Mouse (Mus musculus) midbrain, postnatal 0 days (tissue): Measurements from ENCODE around the gene Gm20388. TPM values are rescaled to one million over a fixed set of nuclear protein-coding genes. Genes with fewer than 3 reads are reported as not detected.
A peak's percentile ranks its signal among the peaks of the same experiment; 100 is the strongest.

Source experiments
- ATAC-seq: fragments of 200-750 bp; cut with Nextera tagmentation; 2 replicates; pipeline ENCODE4 v1.8.0; 2017; ENCODE audit warnings: moderate number of reproducible peaks, mild to moderate bottlenecking, moderate TSS enrichment, moderate library complexity; ENCODE audit not compliant: low FRiP score
- DNase-seq: peaks from one replicate; pipeline ENCODE4 v3.0.0-alpha.2; 2015; ENCODE audit warnings: low spot score
- H3K27ac ChIP-seq: fragments of 300-500 bp; sonication (generic); 2 replicates; pipeline ENCODE4 v1.5.1; 2014; ENCODE audit warnings: low read depth, mild to moderate bottlenecking, low read length, mixed read lengths
- H3K27me3 ChIP-seq: fragments of 300-500 bp; sonication (generic); 2 replicates; pipeline ENCODE4 v1.6.1; 2014; ENCODE audit warnings: low read length, control low read depth, mixed read lengths; ENCODE audit not compliant: insufficient read depth
- H3K36me3 ChIP-seq: fragments of 300-500 bp; sonication (generic); 2 replicates; pipeline ENCODE4 v1.6.1; 2014; ENCODE audit warnings: low read length, control low read depth, mixed read lengths; ENCODE audit not compliant: insufficient read depth
- H3K4me1 ChIP-seq: fragments of 300-500 bp; sonication (generic); 2 replicates; pipeline ENCODE4 v1.6.1; 2014; ENCODE audit warnings: mild to moderate bottlenecking, control low read depth, antibody characterized with exemption, low read length, mixed read lengths; ENCODE audit not compliant: insufficient read depth
- H3K4me2 ChIP-seq: fragments of 300-500 bp; sonication (generic); 2 replicates; pipeline ENCODE4 v1.6.1; 2014; ENCODE audit warnings: low read depth, mild to moderate bottlenecking, low read length, mixed read lengths; ENCODE audit not compliant: poor library complexity, severe bottlenecking
- H3K4me3 ChIP-seq: fragments of 300-500 bp; sonication (generic); 2 replicates; pipeline ENCODE4 v1.5.1; 2014; ENCODE audit warnings: low read depth, mild to moderate bottlenecking, low read length, moderate library complexity
- H3K9ac ChIP-seq: fragments of 300-500 bp; sonication (generic); replicated peaks from 2 replicates; pipeline ENCODE4 v1.6.1; 2014; ENCODE audit warnings: mild to moderate bottlenecking, low read length, moderate library complexity, mixed read lengths; ENCODE audit not compliant: poor library complexity, severe bottlenecking
- H3K9me3 ChIP-seq: fragments of 300-500 bp; sonication (generic); 2 replicates; pipeline ENCODE4 v1.6.1; 2016; ENCODE audit warnings: low read length, control low read depth
- CTCF ChIP-seq: IDR thresholded peaks from 2 replicates; pipeline ENCODE4 v1.5.1; 2016; ENCODE audit warnings: antibody characterized with exemption, mild to moderate bottlenecking
- WGBS: fragments of 180-500 bp; shearing (Covaris S2); extraction: QIAGEN DNeasy Blood & Tissue Kit; methylation state at CpG from one replicate; pipeline ENCODE4 v1.1.7; 2014; 5-methylcytosine and 5-hydroxymethylcytosine counted together
- polyA plus RNA-seq: library from polyadenylated mRNA; unstranded; fragments of >200 nt; fragmentation: Nextera tagmentation; extraction: Ambion mirVana; gene quantifications from 2 replicates; pipeline ENCODE4 v1.2.1, GENCODE M21; 2015
- total RNA-seq: library from RNA; depleted of rRNA; stranded (reverse); fragments of >200 nt; gene quantifications from 2 replicates; pipeline ENCODE4 v1.2.3, GENCODE M21; 2014

Gm20388 gene
- total and polyA plus RNA-seq, 2 experiments from 2014 or later: 74.2 TPM; not detected in 1

DNA sequence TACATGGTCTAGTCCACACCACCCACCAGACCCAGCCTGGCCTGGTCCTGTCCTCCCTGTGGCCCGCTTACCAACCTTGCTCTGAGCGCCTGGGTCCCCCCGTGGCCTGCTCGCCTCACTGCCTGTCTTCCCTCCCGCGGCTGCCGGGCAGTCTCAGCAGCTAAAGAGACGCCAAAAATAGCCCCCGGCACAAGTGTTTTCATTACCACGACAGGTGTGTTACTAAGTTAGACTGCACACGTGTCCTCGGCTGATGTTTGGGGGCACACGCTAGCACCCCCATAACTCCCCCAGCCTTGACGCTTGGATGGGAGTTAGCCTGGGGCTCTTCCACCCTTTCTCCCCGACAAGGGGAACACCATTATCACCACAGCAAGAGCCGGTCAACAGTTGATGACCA, 2735.7 kb downstream of the Gm20388 start:
- H3K36me3 ChIP-seq: peaks cover 34% of the 10 kb centered on the region
- no peak for TF ChIP-seq CTCF
- DNase-seq: no peak
- ATAC-seq: no peak
- no peaks in the 10 kb centered on the region for H3K27me3 ChIP-seq
- no peaks in the 10 kb centered on the region for H3K4me1 ChIP-seq
- no peak overlapping the region for H3K9ac ChIP-seq
- WGBS: 90% methylated on average over 16 of the region's 16 CpGs
- no peak overlapping the region for H3K27ac ChIP-seq
- no peaks in the 10 kb centered on the region for H3K9me3 ChIP-seq
- H3K4me2 ChIP-seq: no peak overlapping the region
- no peak overlapping the region for H3K4me3 ChIP-seq

- H3K4me1 ChIP-seq: no peaks in the 10 kb centered on the region
- WGBS: 80% methylated on average over 15 of the region's 15 CpGs
- H3K9me3 ChIP-seq: no peaks in the 10 kb centered on the region
- H3K27me3 ChIP-seq: no peaks in the 10 kb centered on the region
- peaks cover 36% of the 10 kb centered on the region for H3K36me3 ChIP-seq
- DNase-seq (no peak), ATAC-seq (no peak)
- no peak overlapping the region for H3K27ac ChIP-seq
- no peak overlapping the region for H3K4me2 ChIP-seq
- TF ChIP-seq CTCF: no peak
- no peak overlapping the region for H3K9ac ChIP-seq
- H3K4me3 ChIP-seq: no peak overlapping the region
Measured at GRCm38 (mm10) chr8:122648192-122648970, 2737.7 kb downstream of the Gm20388 start.

GRCm38 (mm10) chr8:122651326-122651921, 2740.8 kb downstream of the Gm20388 start:
- DNase-seq (peak; percentile 33), ATAC-seq (peak; percentile 49; the same call in 1 of the 2 replicates)
- Histone ChIP-seq H3K4me3 (no peak overlapping the region), H3K9ac (no peak overlapping the region), H3K4me2 (no peak overlapping the region), H3K27me3 (no peaks in the 10 kb centered on the region), H3K36me3 (peaks cover 23% of the 10 kb centered on the region), H3K27ac (no peak overlapping the region; the same call in 1 of the 2 replicates), H3K9me3 (no peaks in the 10 kb centered on the region), H3K4me1 (no peaks in the 10 kb centered on the region)
- TF ChIP-seq CTCF: no peak
- 61% methylated on average over 16 of the region's 16 CpGs for WGBS

DNA sequence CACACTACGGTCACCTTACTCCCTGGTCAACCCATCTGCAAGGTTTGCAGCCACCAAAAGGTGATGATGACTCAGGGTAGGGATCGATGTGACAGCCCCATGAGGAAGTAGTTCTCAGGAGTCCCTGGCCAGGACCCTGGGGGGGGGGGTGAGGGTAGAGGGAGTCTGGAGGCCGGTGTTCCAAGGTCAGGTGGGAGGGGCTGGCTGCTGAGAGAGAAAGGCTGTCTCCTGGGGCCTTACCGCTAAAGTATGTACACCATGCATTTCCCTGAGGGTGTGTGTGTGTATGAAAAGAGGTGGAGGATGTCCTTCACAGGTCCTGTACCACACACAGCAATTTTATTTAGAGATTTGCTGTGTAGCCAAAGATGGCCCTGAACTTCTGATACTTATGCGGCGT, 2742.0 kb downstream of the Gm20388 start:
- no peak for TF ChIP-seq CTCF
- Histone ChIP-seq H3K27me3 (no peaks in the 10 kb centered on the region), H3K4me2 (no peak overlapping the region), H3K36me3 (peaks cover 15% of the 10 kb centered on the region), H3K9me3 (no peaks in the 10 kb centered on the region), H3K27ac (no peak overlapping the region), H3K4me3 (no peak overlapping the region), H3K4me1 (no peaks in the 10 kb centered on the region), H3K9ac (no peak overlapping the region)
- DNase-seq: no peak
- WGBS: 82% methylated on average over 6 of the region's 6 CpGs
- no peak for ATAC-seq

GRCm38 (mm10) chr8:122654768-122655167, 2744.1 kb downstream of the Gm20388 start:
- DNase-seq: no peak
- no peaks in the 10 kb centered on the region for H3K4me1 ChIP-seq
- no peaks in the 10 kb centered on the region for H3K27me3 ChIP-seq
- WGBS: 82% methylated on average over 7 of the region's 7 CpGs
- H3K4me3 ChIP-seq: no peak overlapping the region
- TF ChIP-seq CTCF: no peak
- no peak overlapping the region for H3K27ac ChIP-seq
- H3K4me2 ChIP-seq: no peak overlapping the region
- no peaks in the 10 kb centered on the region for H3K9me3 ChIP-seq
- ATAC-seq: no peak
- H3K9ac ChIP-seq: no peak overlapping the region
- H3K36me3 ChIP-seq: peaks cover 8% of the 10 kb centered on the region
